Mouse (Mus musculus) macrophage (primary cell): ENCODE measurements around the gene Nop2. TPM values are rescaled to one million over a fixed set of nuclear protein-coding genes. Genes with fewer than 3 reads are reported as not detected.

Experiments
- H3K27ac ChIP-seq: fragments of 350-480 bp; formaldehyde crosslinking; 2 replicates; pipeline ENCODE4 v1.9.0; 2021
- H3K36me3 ChIP-seq: fragments of 350-480 bp; formaldehyde crosslinking; 2 replicates; pipeline ENCODE4 v1.9.0; 2021; ENCODE audit errors: inconsistent target
- H3K4me3 ChIP-seq: fragments of 350-480 bp; formaldehyde crosslinking; 2 replicates; pipeline ENCODE4 v1.9.0; 2021; ENCODE audit errors: inconsistent target
- H3K79me2 ChIP-seq: fragments of 350-480 bp; formaldehyde crosslinking; 2 replicates; pipeline ENCODE4 v1.9.0; 2021; ENCODE audit errors: inconsistent target
- WGBS: methylation state at CpG from one replicate; pipeline ENCODE4 v1.1.7; 2026; ENCODE audit warnings: inconsistent platforms; ENCODE audit not compliant: missing documents; 5-methylcytosine and 5-hydroxymethylcytosine counted together
- polyA plus RNA-seq: library from polyadenylated mRNA; stranded (reverse); fragments of 250-400 nt; gene quantifications from 3 replicates; pipeline ENCODE4 v1.2.4, GENCODE M21; 2018; ENCODE audit warnings: inconsistent platforms

The Nop2 gene
- polyA plus RNA-seq, 1 experiment from 2014 or later, result 23.8 TPM

- H3K79me2 ChIP-seq, result peaks cover 56% of the 10 kb centered on the region
- 2% methylated on average over 12 of the region's 12 CpGs for WGBS
- peaks cover 24% of the 10 kb centered on the region for H3K36me3 ChIP-seq
- peak overlapping the region; percentile 54 for H3K27ac ChIP-seq
- H3K4me3 ChIP-seq, result peak overlapping the region; percentile 69
These were observed 34.4 kb upstream of the Nop2 start for GRCm38 (mm10) chr6:125097346-125097689.

DNA sequence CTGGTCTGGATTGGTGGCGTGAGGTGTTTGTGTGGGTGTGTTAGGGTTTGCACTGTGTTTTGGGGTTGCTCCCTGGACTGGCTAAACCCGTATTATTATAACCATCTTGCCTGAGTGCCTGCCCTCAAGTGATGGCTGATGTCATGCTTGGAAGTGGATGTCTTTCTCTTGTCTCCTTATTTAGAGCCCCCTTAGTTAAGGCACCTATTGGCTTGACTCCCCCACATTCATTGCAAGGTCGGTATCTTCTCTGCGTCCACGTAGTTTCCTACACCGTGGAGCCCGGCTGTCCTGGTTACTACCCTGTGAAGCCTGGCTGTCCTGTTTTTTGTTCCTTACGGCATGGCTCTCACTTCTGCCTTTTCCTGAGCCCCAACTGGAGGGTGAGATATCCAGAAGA, 33.8 kb upstream of the Nop2 start:
- peaks cover 30% of the 10 kb centered on the region for H3K36me3 ChIP-seq
- WGBS, result 44% methylated on average over 8 of the region's 8 CpGs
- peaks cover 56% of the 10 kb centered on the region for H3K79me2 ChIP-seq
- H3K4me3 ChIP-seq, result peak overlapping the region; percentile 69
- H3K27ac ChIP-seq, result peak overlapping the region; percentile 54

- Histone ChIP-seq H3K27ac (peak overlapping the region; percentile 54), H3K79me2 (peaks cover 56% of the 10 kb centered on the region), H3K36me3 (peaks cover 31% of the 10 kb centered on the region), H3K4me3 (peak overlapping the region; percentile 69; the same call in 1 of the 2 replicates)
- 40% methylated on average over 3 of the region's 3 CpGs for WGBS
These were observed 33.2 kb upstream of the Nop2 start for GRCm38 (mm10) chr6:125098513-125098912.

- Histone ChIP-seq H3K4me3 (peak overlapping the region; percentile 8; the same call in 1 of the 2 replicates), H3K79me2 (peaks cover 64% of the 10 kb centered on the region), H3K36me3 (peaks cover 40% of the 10 kb centered on the region), H3K27ac (peak overlapping the region; percentile 54)
- WGBS, result 27% methylated on average over 4 of the region's 5 CpGs
These were observed 32.2 kb upstream of the Nop2 start for GRCm38 (mm10) chr6:125099421-125099971.

- WGBS, result 100% methylated on average over 8 of the region's 9 CpGs
- H3K79me2 ChIP-seq, result peaks cover 64% of the 10 kb centered on the region
- H3K4me3 ChIP-seq, result no peak overlapping the region
- H3K36me3 ChIP-seq, result peaks cover 59% of the 10 kb centered on the region
- H3K27ac ChIP-seq, result no peak overlapping the region
These were observed 30.3 kb upstream of the Nop2 start for GRCm38 (mm10) chr6:125101444-125101843.

GRCm38 (mm10) chr6:125104223-125104622, 27.5 kb upstream of the Nop2 start:
- Histone ChIP-seq H3K4me3 (no peak overlapping the region), H3K79me2 (peaks cover 38% of the 10 kb centered on the region), H3K27ac (no peak overlapping the region), H3K36me3 (peaks cover 87% of the 10 kb centered on the region)
- 100% methylated on average over 4 of the region's 4 CpGs for WGBS

DNA sequence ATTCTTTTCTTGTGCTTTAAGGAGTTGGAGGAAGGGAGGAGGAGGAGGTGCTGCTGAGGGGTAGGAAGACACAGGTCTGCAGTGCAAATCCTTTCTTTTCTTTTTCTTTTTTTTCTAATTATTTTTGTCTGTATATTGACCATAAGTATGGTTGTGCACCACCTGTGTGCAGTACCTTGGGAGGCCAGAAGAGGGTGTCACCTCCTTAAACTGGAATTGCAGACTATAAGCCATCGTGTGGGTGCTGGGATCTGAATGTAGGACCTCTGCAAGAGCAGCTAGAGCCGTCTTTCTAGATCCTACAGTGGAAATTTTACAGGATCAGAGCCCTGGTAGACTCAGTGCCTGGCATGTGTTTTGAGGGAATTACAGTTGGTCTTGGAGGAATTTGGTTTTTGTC, 24.0 kb upstream of the Nop2 start:
- peaks cover 94% of the 10 kb centered on the region for H3K36me3 ChIP-seq
- H3K4me3 ChIP-seq, result no peak overlapping the region
- no peak overlapping the region for H3K27ac ChIP-seq
- WGBS, result 100% methylated on average over 2 of the region's 2 CpGs
- peaks cover 8% of the 10 kb centered on the region; the same call in 1 of the 2 replicates for H3K79me2 ChIP-seq

DNA sequence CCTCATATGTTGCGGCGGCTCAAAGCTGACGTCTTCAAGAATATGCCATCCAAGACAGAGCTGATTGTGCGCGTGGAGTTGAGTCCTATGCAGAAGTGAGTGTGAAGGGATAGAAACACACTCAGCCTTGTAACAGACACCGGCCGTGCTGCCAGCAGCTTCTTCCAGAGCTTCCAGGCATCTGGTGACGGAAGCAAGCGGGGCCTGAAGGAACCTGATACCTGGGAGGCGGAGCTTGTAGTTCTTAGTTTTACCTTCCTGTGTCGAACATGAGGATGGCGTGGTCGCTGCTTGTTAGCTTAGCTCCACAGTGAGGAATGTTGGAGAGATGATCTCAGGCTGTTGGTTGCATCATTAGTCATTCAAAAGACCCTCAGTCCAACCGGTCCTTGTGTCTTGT, 22.3 kb upstream of the Nop2 start:
- Histone ChIP-seq H3K36me3 (peaks cover 99% of the 10 kb centered on the region), H3K4me3 (no peak overlapping the region), H3K79me2 (peaks cover 1% of the 10 kb centered on the region; the same call in 1 of the 2 replicates), H3K27ac (no peak overlapping the region)
- 93% methylated on average over 14 of the region's 14 CpGs for WGBS

DNA sequence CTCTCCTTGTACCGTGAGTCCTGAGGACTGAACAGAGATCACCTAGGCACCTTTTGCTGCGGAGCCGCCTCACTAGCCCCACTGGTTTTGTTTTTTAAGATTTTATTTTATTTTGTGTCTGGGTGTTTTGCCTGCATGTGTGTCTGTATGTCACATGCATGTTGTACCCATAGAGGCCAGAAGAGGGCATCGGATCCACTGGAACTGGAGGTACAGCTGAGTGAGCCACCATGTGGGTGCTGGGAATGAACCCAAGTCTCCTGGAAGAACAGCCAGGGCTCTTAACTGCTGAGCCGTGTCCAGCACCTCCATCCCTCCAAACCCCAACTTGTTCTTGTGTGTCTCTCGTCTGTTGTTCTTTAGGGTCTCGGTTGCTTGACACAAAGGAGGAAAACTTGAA, 20.8 kb upstream of the Nop2 start:
- H3K36me3 ChIP-seq, result peaks cover 98% of the 10 kb centered on the region
- H3K79me2 ChIP-seq, result no peaks in the 10 kb centered on the region
- 97% methylated on average over 7 of the region's 7 CpGs for WGBS
- no peak overlapping the region for H3K4me3 ChIP-seq
- H3K27ac ChIP-seq, result no peak overlapping the region

GRCm38 (mm10) chr6:125112553-125112952, 19.2 kb upstream of the Nop2 start:
- H3K4me3 ChIP-seq, result no peak overlapping the region
- no peaks in the 10 kb centered on the region for H3K79me2 ChIP-seq
- H3K27ac ChIP-seq, result no peak overlapping the region
- peaks cover 96% of the 10 kb centered on the region for H3K36me3 ChIP-seq
- 59% methylated on average over 11 of the region's 11 CpGs for WGBS

DNA sequence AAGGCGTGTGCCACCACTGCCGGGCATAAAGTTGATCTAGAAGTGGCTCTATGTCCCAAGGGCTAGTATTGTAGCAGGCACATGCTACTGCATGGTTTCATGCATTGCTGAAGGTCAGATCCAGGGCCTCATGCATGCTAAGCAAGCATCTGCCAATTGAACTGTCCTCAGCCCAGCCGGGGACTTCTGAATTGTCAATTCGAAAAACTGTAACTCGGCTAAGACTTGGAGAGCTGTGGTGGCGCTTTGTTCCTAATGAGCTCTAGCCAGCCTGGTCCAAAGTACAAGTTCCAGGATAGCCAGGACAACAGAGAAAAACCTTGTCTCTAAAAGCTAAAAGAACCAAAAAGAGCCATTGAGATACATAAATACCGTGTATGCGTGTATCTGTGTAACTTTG, 12.3 kb upstream of the Nop2 start:
- Histone ChIP-seq H3K27ac (no peak overlapping the region), H3K79me2 (no peaks in the 10 kb centered on the region), H3K4me3 (no peak overlapping the region), H3K36me3 (peaks cover 94% of the 10 kb centered on the region)
- WGBS, result 91% methylated on average over 8 of the region's 8 CpGs

DNA sequence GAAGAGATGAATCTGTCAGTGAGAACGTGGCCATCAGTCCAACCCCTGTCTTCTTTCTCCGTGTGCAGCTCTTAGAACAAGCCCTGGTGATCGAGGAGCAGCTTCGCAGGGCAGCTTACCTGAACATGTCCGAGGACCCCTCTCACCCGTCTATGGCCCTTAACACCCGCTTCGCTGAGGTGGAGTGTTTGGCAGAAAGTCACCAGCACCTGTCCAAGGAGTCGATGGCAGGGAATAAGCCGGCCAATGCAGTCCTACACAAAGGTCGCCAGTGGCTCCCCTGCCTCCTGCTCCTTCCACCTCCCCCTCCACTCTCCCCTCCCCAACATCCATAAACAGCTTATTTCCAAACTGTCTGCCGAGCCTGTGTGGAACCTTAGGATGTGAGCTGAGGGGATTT, 3.0 kb upstream of the Nop2 start:
- Histone ChIP-seq H3K79me2 (peaks cover 20% of the 10 kb centered on the region), H3K36me3 (peaks cover 48% of the 10 kb centered on the region)
- WGBS, result 96% methylated on average over 8 of the region's 12 CpGs

DNA sequence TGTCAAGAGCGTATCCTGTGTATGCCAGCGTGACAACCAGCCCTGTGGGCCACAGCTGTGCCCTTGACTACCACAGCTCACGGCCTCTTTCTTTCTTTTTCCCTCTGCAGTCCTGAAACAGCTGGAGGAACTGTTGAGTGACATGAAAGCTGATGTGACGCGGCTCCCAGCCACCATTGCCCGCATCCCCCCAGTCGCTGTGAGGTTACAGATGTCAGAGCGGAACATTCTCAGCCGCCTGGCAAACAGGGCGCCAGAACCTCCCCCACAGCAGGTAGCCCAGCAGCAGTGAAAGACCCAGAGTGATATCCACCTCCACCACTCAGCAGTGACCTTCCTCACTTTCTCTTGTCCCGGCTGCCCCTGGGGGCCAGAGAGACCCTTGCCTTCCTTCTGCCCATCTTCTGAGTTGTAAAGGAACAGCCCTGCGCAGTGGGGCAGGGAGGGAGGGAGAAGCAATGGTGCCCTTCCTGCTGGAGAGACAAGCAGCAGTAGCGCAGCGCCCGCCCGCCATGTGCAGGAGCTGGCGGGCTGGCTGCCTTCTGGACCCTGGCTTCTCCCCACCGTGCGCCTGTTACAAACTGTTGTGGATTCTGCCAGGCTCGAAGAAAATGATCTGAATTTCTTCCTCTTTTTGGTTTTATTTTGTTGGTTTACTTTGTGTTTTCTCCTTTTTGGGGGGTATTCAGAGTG, 1.9 kb upstream of the Nop2 start:
- Histone ChIP-seq H3K27ac (no peak overlapping the region), H3K4me3 (no peak overlapping the region), H3K79me2 (peaks cover 32% of the 10 kb centered on the region), H3K36me3 (peaks cover 44% of the 10 kb centered on the region)
- 87% methylated on average over 20 of the region's 20 CpGs for WGBS

More for the DNA sequence above, 3.0 kb upstream of the Nop2 start:
- Histone ChIP-seq H3K4me3 (no peak overlapping the region), H3K27ac (no peak overlapping the region)

DNA sequence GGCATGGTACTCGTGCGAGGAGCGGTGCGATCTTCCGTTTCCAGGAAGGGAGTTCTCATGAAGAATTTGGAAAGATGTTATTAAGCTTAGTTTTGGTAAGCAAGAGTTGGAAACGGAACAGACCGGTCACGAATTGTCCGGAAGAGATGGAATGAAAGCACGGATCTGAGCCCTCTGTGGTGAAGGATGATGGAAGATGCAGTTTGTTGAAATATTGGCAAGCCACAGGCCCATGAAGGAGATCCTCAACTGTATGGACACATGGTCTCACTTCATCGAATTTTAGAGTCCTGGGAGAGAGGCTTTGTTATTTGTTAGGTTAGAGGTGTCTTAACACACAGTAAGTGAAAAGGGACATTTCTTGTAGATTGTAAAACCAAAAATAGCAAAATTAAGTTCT, 761 bp downstream of the Nop2 start:
- peak overlapping the region; percentile 92 for H3K4me3 ChIP-seq
- 1% methylated on average over 11 of the region's 11 CpGs for WGBS
- peaks cover 32% of the 10 kb centered on the region for H3K79me2 ChIP-seq
- peaks cover 39% of the 10 kb centered on the region for H3K36me3 ChIP-seq
- peak overlapping the region; percentile 57 for H3K27ac ChIP-seq

DNA sequence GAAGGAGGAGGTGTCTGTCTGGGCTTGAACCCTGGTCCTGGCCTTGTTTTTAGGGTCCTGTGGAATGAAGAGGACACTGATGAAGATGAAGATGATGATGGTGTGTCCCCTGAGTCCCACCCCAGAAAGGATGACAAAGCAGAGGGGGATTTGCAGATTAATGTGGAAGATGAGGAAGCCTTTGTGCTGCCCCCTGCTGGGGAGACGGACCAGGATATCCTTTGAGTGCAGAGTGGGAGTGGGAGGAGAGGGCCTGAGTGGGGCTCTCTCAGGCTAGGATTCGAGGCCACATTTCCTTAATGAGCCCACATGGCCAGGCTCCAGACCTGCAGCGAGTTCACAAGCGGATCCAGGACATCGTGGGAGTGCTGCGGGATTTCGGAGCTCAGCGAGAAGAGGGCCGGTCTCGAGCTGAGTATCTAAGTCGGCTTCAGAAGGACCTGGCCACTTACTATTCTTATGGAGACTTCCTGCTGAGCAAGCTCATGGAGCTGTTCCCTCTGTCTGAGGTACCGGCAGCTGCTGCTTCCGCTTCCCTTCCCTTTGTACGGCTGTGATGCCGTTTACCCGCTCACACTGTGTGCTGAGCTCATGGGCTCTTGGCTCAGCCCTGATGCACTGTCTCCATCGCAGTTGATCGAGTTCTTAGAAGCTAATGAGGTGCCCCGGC, 5.4 kb downstream of the Nop2 start:
- Histone ChIP-seq H3K27ac (no peak overlapping the region), H3K79me2 (peaks cover 28% of the 10 kb centered on the region), H3K4me3 (no peak overlapping the region), H3K36me3 (peaks cover 68% of the 10 kb centered on the region)
- whole genome bisulfite sequencing, result 89% methylated on average over 19 of the region's 19 CpGs
